In genomic region chr3:139780054-139780453, GRCm38 (mm10) we compare ENCODE assay signal across 23 mouse cellular contexts.
"Had no signal": no experiment of that assay in that cellular context is flagged by ENCODE, and none has a peak within 500 bp of the region (broad histone marks: within the 10 kb centered on the region; RNA-seq: fewer than 3 reads in every experiment).

No protein-coding gene starts in this region.

- H3K4me2 ChIP-seq: heart, embryonic 11.5 days; heart, embryonic 13.5 days; heart, embryonic 15.5 days; hindbrain, embryonic 13.5 days; hindbrain, embryonic 15.5 days; limb, embryonic 12.5 days; limb, embryonic 15.5 days had no signal

- H3K4me3 ChIP-seq: heart, adult 2 months; heart, embryonic 13.5 days; heart, embryonic 15.5 days; hindbrain, embryonic 13.5 days; hindbrain, embryonic 15.5 days; layer of hippocampus, adult 2 months; left cerebral cortex, adult 2 months; limb, embryonic 12.5 days; limb, embryonic 15.5 days had no signal

- H3K27me3 ChIP-seq: heart, embryonic 13.5 days; heart, embryonic 15.5 days; hindbrain, embryonic 13.5 days; hindbrain, embryonic 15.5 days; limb, embryonic 12.5 days; limb, embryonic 15.5 days had no signal

- H3K9ac ChIP-seq: forebrain, postnatal 0 days; heart, embryonic 13.5 days; heart, embryonic 15.5 days; hindbrain, embryonic 13.5 days; hindbrain, embryonic 15.5 days; limb, embryonic 12.5 days; limb, embryonic 15.5 days had no signal

- H3K36me3 ChIP-seq: heart, embryonic 13.5 days; heart, embryonic 15.5 days; hindbrain, embryonic 13.5 days; hindbrain, embryonic 15.5 days; limb, embryonic 12.5 days; limb, embryonic 15.5 days had no signal

- DNase-seq: forebrain, postnatal 0 days; gastrocnemius, postnatal 14 days; gastrocnemius, postnatal 36 days; heart, adult 11 months; heart, adult 2 months; heart, postnatal 14 days; heart, postnatal 36 days; kidney, adult 18-20 months; kidney, adult 8-10 months; kidney, postnatal 10 days; kidney, postnatal 25 days; kidney, postnatal 4 days had no signal

- H3K27ac ChIP-seq: heart, adult 2 months; heart, embryonic 13.5 days; heart, embryonic 15.5 days; hindbrain, embryonic 13.5 days; hindbrain, embryonic 15.5 days; hindbrain, postnatal 0 days; layer of hippocampus, adult 2 months; left cerebral cortex, adult 2 months; limb, embryonic 12.5 days; limb, embryonic 15.5 days had no signal

- H3K9me3 ChIP-seq: heart, embryonic 13.5 days; heart, embryonic 15.5 days; hindbrain, embryonic 13.5 days; hindbrain, embryonic 15.5 days; limb, embryonic 12.5 days; limb, embryonic 15.5 days had no signal

- H3K4me1 ChIP-seq: heart, embryonic 13.5 days; heart, embryonic 15.5 days; hindbrain, embryonic 15.5 days had no signal

- ATAC-seq: forebrain, postnatal 0 days; hindbrain, postnatal 0 days; intestine, embryonic 16.5 days had no signal
